Mouse (Mus musculus) liver, embryonic 16.5 days (tissue): Measurements from ENCODE around the gene Trmt10a. TPM values are rescaled to one million over a fixed set of nuclear protein-coding genes. Genes with fewer than 3 reads are reported as not detected.

Experiments used
- ATAC-seq: fragments of 200-750 bp; cut with Nextera tagmentation; 2 replicates; pipeline ENCODE4 v1.8.0; 2017; ENCODE audit warnings: low read depth, mild to moderate bottlenecking, moderate number of reproducible peaks, moderate library complexity
- H3K27ac ChIP-seq: fragments of 300-500 bp; sonication (generic); 2 replicates; pipeline ENCODE4 v1.5.1; 2014; ENCODE audit warnings: mild to moderate bottlenecking, low read length
- H3K27me3 ChIP-seq: fragments of 300-500 bp; sonication (generic); 2 replicates; pipeline ENCODE4 v1.6.1; 2014; ENCODE audit warnings: low read depth, low read length, mixed read lengths; ENCODE audit not compliant: control insufficient read depth, insufficient read depth
- H3K36me3 ChIP-seq: fragments of 300-500 bp; sonication (generic); 2 replicates; pipeline ENCODE4 v1.6.1; 2014; ENCODE audit warnings: mild to moderate bottlenecking; ENCODE audit not compliant: control insufficient read depth, insufficient read depth
- H3K4me1 ChIP-seq: fragments of 300-500 bp; sonication (generic); 2 replicates; pipeline ENCODE4 v1.6.1; 2014; ENCODE audit warnings: low read depth, low read length, mixed read lengths; ENCODE audit not compliant: control insufficient read depth
- H3K4me2 ChIP-seq: fragments of 300-500 bp; sonication (generic); 2 replicates; pipeline ENCODE4 v1.6.1; 2014; ENCODE audit warnings: low read depth, low read length, mixed read lengths
- H3K4me3 ChIP-seq: fragments of 300-500 bp; sonication (generic); 2 replicates; pipeline ENCODE4 v1.5.1; 2014; ENCODE audit warnings: low read depth, mild to moderate bottlenecking, low read length
- H3K9ac ChIP-seq: fragments of 300-500 bp; sonication (generic); 2 replicates; pipeline ENCODE4 v1.6.1; 2014; ENCODE audit warnings: low read depth, low read length
- H3K9me3 ChIP-seq: fragments of 300-500 bp; sonication (generic); replicated peaks from 2 replicates; pipeline ENCODE4 v1.6.1; 2016; ENCODE audit warnings: low read length; ENCODE audit not compliant: control insufficient read depth
- WGBS: fragments of 180-500 bp; shearing (Covaris S2); extraction: QIAGEN DNeasy Blood & Tissue Kit; methylation state at CpG from one replicate; pipeline ENCODE4 v1.1.7; 2014; ENCODE audit not compliant: insufficient replicate concordance; 5-methylcytosine and 5-hydroxymethylcytosine counted together
- polyA plus RNA-seq: library from polyadenylated mRNA; unstranded; fragments of >200 nt; fragmentation: Nextera tagmentation; extraction: Ambion mirVana; gene quantifications from 2 replicates; pipeline ENCODE4 v1.2.1, GENCODE M21; 2015

The Trmt10a gene
- polyA plus RNA-seq, 1 experiment from 2014 or later, result 4.8 TPM

- no peak overlapping the region for H3K4me3 ChIP-seq
- no peaks in the 10 kb centered on the region for H3K9me3 ChIP-seq
- no peaks in the 10 kb centered on the region for H3K4me1 ChIP-seq
- no peak overlapping the region for H3K9ac ChIP-seq
- no peak for ATAC-seq
- H3K27ac ChIP-seq, result no peak overlapping the region
- H3K36me3 ChIP-seq, result no peaks in the 10 kb centered on the region; the same call in 1 of the 2 replicates
- no peaks in the 10 kb centered on the region for H3K27me3 ChIP-seq
- no peak overlapping the region for H3K4me2 ChIP-seq
- 68% methylated on average over 19 of the region's 19 CpGs for WGBS
These were observed 32.1 kb upstream of the Trmt10a start for GRCm38 (mm10) chr3:138110910-138111782.

- Histone ChIP-seq H3K4me1 (no peaks in the 10 kb centered on the region), H3K27ac (no peak overlapping the region), H3K4me2 (no peak overlapping the region), H3K36me3 (no peaks in the 10 kb centered on the region; the same call in 1 of the 2 replicates), H3K9me3 (no peaks in the 10 kb centered on the region), H3K27me3 (no peaks in the 10 kb centered on the region), H3K4me3 (no peak overlapping the region), H3K9ac (no peak overlapping the region)
- 72% methylated on average over 17 of the region's 17 CpGs for WGBS
- no peak for ATAC-seq
These were observed 29.1 kb upstream of the Trmt10a start for GRCm38 (mm10) chr3:138114106-138114505.

DNA sequence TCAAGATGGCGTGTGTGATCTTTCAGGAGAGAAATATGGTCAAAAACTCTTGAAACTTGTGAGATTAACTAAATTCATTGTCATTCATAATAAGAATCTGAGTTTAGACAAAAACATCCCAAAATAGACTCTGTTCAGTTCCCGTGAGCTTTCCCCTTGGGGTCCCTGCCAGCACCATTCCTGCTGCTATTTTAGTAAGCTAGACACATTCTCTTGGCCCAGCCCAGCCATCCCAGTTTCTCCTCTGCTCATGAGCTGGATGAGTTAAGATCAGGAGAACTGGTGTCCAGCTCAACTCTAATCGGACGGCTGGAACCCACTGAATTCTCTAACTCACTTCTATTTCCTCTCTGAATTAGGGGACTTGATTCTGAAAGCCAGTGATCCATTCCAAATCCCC, 26.4 kb upstream of the Trmt10a start:
- Histone ChIP-seq H3K4me2 (no peak overlapping the region), H3K9me3 (no peaks in the 10 kb centered on the region), H3K27ac (no peak overlapping the region), H3K4me1 (no peaks in the 10 kb centered on the region), H3K4me3 (no peak overlapping the region), H3K9ac (no peak overlapping the region), H3K27me3 (no peaks in the 10 kb centered on the region), H3K36me3 (no peaks in the 10 kb centered on the region)
- ATAC-seq, result no peak
- 78% methylated on average over 4 of the region's 4 CpGs for WGBS

GRCm38 (mm10) chr3:138118392-138118791, 24.9 kb upstream of the Trmt10a start:
- Histone ChIP-seq H3K4me2 (no peak overlapping the region), H3K27ac (no peak overlapping the region), H3K4me1 (no peaks in the 10 kb centered on the region), H3K9me3 (no peaks in the 10 kb centered on the region), H3K4me3 (no peak overlapping the region), H3K9ac (no peak overlapping the region), H3K36me3 (no peaks in the 10 kb centered on the region), H3K27me3 (no peaks in the 10 kb centered on the region)
- no peak for ATAC-seq
- 36% methylated on average over 6 of the region's 6 CpGs for WGBS

DNA sequence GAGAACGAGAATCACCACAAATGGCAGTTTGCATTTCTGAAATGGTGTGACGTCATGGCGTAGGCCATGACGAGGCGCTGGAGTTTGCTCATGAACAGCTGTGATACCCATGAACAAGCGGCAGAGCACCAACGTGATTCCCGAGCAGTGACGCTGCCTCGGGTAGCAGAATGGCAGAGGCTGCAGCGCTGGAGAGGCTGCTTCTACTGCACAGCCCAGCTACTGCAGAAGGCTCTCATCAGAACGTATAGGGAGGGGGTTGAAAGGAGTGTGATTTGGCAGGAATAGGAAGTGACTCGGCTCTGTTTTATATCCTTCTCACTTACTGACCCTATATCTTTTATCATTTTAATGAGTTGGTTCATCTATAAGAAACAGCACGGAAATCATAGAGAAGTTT, 24.4 kb upstream of the Trmt10a start:
- Histone ChIP-seq H3K27me3 (no peaks in the 10 kb centered on the region), H3K36me3 (no peaks in the 10 kb centered on the region; the same call in 1 of the 2 replicates), H3K27ac (no peak overlapping the region), H3K9ac (no peak overlapping the region), H3K4me2 (no peak overlapping the region), H3K9me3 (no peaks in the 10 kb centered on the region), H3K4me3 (no peak overlapping the region), H3K4me1 (no peaks in the 10 kb centered on the region)
- ATAC-seq, result no peak
- WGBS, result 58% methylated on average over 14 of the region's 14 CpGs

GRCm38 (mm10) chr3:138119444-138120105, 23.7 kb upstream of the Trmt10a start:
- no peak overlapping the region for H3K9ac ChIP-seq
- H3K9me3 ChIP-seq, result no peaks in the 10 kb centered on the region
- H3K27ac ChIP-seq, result no peak overlapping the region
- no peak overlapping the region for H3K4me3 ChIP-seq
- ATAC-seq, result no peak
- no peaks in the 10 kb centered on the region for H3K27me3 ChIP-seq
- no peak overlapping the region for H3K4me2 ChIP-seq
- no peaks in the 10 kb centered on the region for H3K4me1 ChIP-seq
- WGBS, result 76% methylated on average over 16 of the region's 16 CpGs
- no peaks in the 10 kb centered on the region; the same call in 1 of the 2 replicates for H3K36me3 ChIP-seq

DNA sequence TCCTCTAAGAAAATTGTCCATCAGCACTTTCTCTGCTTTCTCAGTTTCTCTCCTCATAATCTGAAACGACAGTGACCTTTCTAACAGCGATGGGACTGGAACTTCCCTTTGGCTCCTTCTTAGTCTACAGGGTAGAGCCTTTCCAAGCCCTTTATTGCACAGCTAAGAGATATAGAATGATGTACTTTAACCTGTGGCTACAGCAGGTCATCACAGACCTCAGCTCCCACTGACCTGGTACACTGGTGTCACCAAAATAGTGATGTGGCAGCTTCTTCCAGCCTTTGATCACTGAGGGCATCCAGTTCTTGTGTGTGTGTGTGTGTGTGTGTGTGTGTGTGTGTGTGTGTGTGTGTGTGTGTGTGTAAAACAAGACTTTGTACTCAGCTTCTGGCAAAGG, 21.8 kb upstream of the Trmt10a start:
- no peak for ATAC-seq
- Histone ChIP-seq H3K36me3 (no peaks in the 10 kb centered on the region; the same call in 1 of the 2 replicates), H3K4me3 (no peak overlapping the region), H3K27ac (no peak overlapping the region), H3K9me3 (no peaks in the 10 kb centered on the region), H3K4me2 (no peak overlapping the region), H3K27me3 (no peaks in the 10 kb centered on the region), H3K4me1 (no peaks in the 10 kb centered on the region), H3K9ac (no peak overlapping the region)
- 65% methylated on average over 2 of the region's 2 CpGs for WGBS

- Histone ChIP-seq H3K4me3 (no peak overlapping the region), H3K4me2 (no peak overlapping the region), H3K9ac (no peak overlapping the region), H3K4me1 (no peaks in the 10 kb centered on the region; the same call in 1 of the 2 replicates), H3K9me3 (no peaks in the 10 kb centered on the region), H3K27ac (no peak overlapping the region), H3K27me3 (no peaks in the 10 kb centered on the region), H3K36me3 (no peaks in the 10 kb centered on the region; the same call in 1 of the 2 replicates)
- no peak for ATAC-seq
- 77% methylated on average over 10 of the region's 10 CpGs for WGBS
These were observed 19.4 kb upstream of the Trmt10a start for GRCm38 (mm10) chr3:138123842-138124241.

DNA sequence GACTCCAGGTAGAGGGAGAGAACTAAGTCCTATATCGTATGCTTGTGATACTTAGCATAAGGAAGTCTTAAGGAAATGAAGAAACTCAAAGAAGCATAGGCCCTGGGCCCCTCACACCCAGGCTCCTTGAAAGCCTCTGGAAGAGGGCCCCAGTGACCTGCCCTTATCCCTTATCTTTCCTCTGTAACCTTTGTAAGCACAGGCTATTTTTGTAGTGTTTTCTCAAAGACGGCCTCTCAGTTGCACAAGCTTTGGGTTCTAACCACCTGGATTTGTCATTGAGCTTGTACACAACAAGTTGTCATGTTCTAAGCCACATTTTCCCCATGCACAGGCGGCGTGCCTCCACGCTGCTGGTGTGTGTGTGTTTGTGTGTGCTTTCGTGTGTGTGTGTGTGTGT, 14.1 kb upstream of the Trmt10a start:
- peak overlapping the region; percentile 25 for H3K4me3 ChIP-seq

More for the DNA sequence above, 14.1 kb upstream of the Trmt10a start:
- 57% methylated on average over 6 of the region's 6 CpGs for WGBS
- H3K9ac ChIP-seq, result no peak overlapping the region
- no peak overlapping the region for H3K27ac ChIP-seq
- H3K36me3 ChIP-seq, result no peaks in the 10 kb centered on the region
- H3K4me1 ChIP-seq, result no peaks in the 10 kb centered on the region; the same call in 1 of the 2 replicates
- no peaks in the 10 kb centered on the region for H3K9me3 ChIP-seq
- no peak for ATAC-seq
- peak overlapping the region; percentile 29 for H3K4me2 ChIP-seq
- no peaks in the 10 kb centered on the region for H3K27me3 ChIP-seq
